Mouse (Mus musculus): ENCODE measurements at regions not wholly inside any gene's neighbourhood (a gene's known extent, or its start where the extent isn't known, plus 50 kb on each side); places are given as distances from the start of the nearest gene placed in this dataset.

GRCm38 (mm10) chr12:106311320-106311825 lies 301.3 kb downstream of the Vrk1 start:
- no peak for TF ChIP-seq GATA4 (IDR thresholded peaks at IDR 0.05; ENCODE audit: insufficient replicate concordance, low read length)

GRCm38 (mm10) chr12:106311831-106312600 lies 302.0 kb downstream of the Vrk1 start:
- TF ChIP-seq GATA4 (IDR thresholded peaks at IDR 0.05; ENCODE audit: insufficient replicate concordance, low read length), result no peak

- no peak for TF ChIP-seq GATA4 (IDR thresholded peaks at IDR 0.05; ENCODE audit: insufficient replicate concordance, low read length)
Measured at GRCm38 (mm10) chr12:106317738-106318137, 307.7 kb downstream of the Vrk1 start.

- TF ChIP-seq GATA4 (IDR thresholded peaks at IDR 0.05; ENCODE audit: insufficient replicate concordance, low read length), result no peak
Measured at GRCm38 (mm10) chr12:106321511-106321910, 311.5 kb downstream of the Vrk1 start.

- TF ChIP-seq GATA4 (IDR thresholded peaks at IDR 0.05; ENCODE audit: insufficient replicate concordance, low read length), result no peak
Measured at GRCm38 (mm10) chr12:106326611-106327010, 316.6 kb downstream of the Vrk1 start.

GRCm38 (mm10) chr12:106327351-106327750 lies 317.3 kb downstream of the Vrk1 start:
- no peak for TF ChIP-seq GATA4 (IDR thresholded peaks at IDR 0.05; ENCODE audit: insufficient replicate concordance, low read length)

- TF ChIP-seq GATA4 (IDR thresholded peaks at IDR 0.05; ENCODE audit: insufficient replicate concordance, low read length), result no peak
Measured at GRCm38 (mm10) chr12:106357867-106358266, 347.8 kb downstream of the Vrk1 start.

- no peak for TF ChIP-seq GATA4 (IDR thresholded peaks at IDR 0.05; ENCODE audit: insufficient replicate concordance, low read length)
Measured at GRCm38 (mm10) chr12:106374840-106375375, 364.9 kb downstream of the Vrk1 start.

- no peak for TF ChIP-seq GATA4 (IDR thresholded peaks at IDR 0.05; ENCODE audit: insufficient replicate concordance, low read length)
Measured at GRCm38 (mm10) chr12:106375886-106376285, 365.9 kb downstream of the Vrk1 start.

- TF ChIP-seq GATA4 (IDR thresholded peaks at IDR 0.05; ENCODE audit: insufficient replicate concordance, low read length), result no peak
Measured at GRCm38 (mm10) chr12:106376783-106377182, 366.8 kb downstream of the Vrk1 start.

- no peak for TF ChIP-seq GATA4 (IDR thresholded peaks at IDR 0.05; ENCODE audit: insufficient replicate concordance, low read length)
Measured at GRCm38 (mm10) chr12:106377281-106377680, 367.3 kb downstream of the Vrk1 start.

- no peak for TF ChIP-seq GATA4 (IDR thresholded peaks at IDR 0.05; ENCODE audit: insufficient replicate concordance, low read length)
Measured at GRCm38 (mm10) chr12:106377761-106378160, 367.7 kb downstream of the Vrk1 start.

GRCm38 (mm10) chr12:106378303-106379075 lies 368.5 kb downstream of the Vrk1 start:
- no peak for TF ChIP-seq GATA4 (IDR thresholded peaks at IDR 0.05; ENCODE audit: insufficient replicate concordance, low read length)

GRCm38 (mm10) chr12:106379151-106379594 lies 369.1 kb downstream of the Vrk1 start:
- TF ChIP-seq GATA4 (IDR thresholded peaks at IDR 0.05; ENCODE audit: insufficient replicate concordance, low read length), result no peak

GRCm38 (mm10) chr12:106379779-106380178 lies 369.8 kb downstream of the Vrk1 start:
- TF ChIP-seq GATA4 (IDR thresholded peaks at IDR 0.05; ENCODE audit: insufficient replicate concordance, low read length), result no peak

- TF ChIP-seq GATA4 (IDR thresholded peaks at IDR 0.05; ENCODE audit: insufficient replicate concordance, low read length), result no peak
Measured at GRCm38 (mm10) chr12:106381821-106382220, 371.8 kb downstream of the Vrk1 start.

Data from liver, adult (tissue).